Mouse (Mus musculus): ENCODE data around the gene B3gnt3. TPM values are rescaled to one million over a fixed set of nuclear protein-coding genes. Genes with fewer than 3 reads are reported as not detected.

Gene B3gnt3
- polyA plus RNA-seq, 1 experiment from 2014 or later, result 12.2 TPM

- H3K27me3 ChIP-seq (ENCODE audit: control insufficient read depth, insufficient read depth, low read length), result peaks cover 31% of the 10 kb centered on the region
- peak overlapping the region; percentile 81 for H3K9ac ChIP-seq (ENCODE audit: low read length)
- 49% methylated on average over 9 of the region's 9 CpGs for WGBS
- H3K9me3 ChIP-seq (replicated peaks; ENCODE audit: control insufficient read depth, low read length), result no peaks in the 10 kb centered on the region
- peak overlapping the region; percentile 85 for H3K27ac ChIP-seq (ENCODE audit: low read length)
- H3K4me1 ChIP-seq (ENCODE audit: control insufficient read depth, insufficient read depth, low read length), result peaks cover 14% of the 10 kb centered on the region
- peak overlapping the region; percentile 71 for H3K4me2 ChIP-seq (ENCODE audit: low read depth, low read length)
- no peaks in the 10 kb centered on the region for H3K36me3 ChIP-seq (ENCODE audit: control insufficient read depth, insufficient read depth, low read length)
- no peak for ATAC-seq (ENCODE audit: insufficient read depth, low FRiP score)
- peak overlapping the region; percentile 67 for H3K4me3 ChIP-seq (replicated peaks; ENCODE audit: low read length)
Observed at GRCm38 (mm10) chr8:71676803-71677202, 24.8 kb downstream of the B3gnt3 start.

- H3K27me3 ChIP-seq (ENCODE audit: control insufficient read depth, insufficient read depth, low read length), result peaks cover 25% of the 10 kb centered on the region
Observed at GRCm38 (mm10) chr8:71676020-71676741, 25.4 kb downstream of the B3gnt3 start, which contains the start of gene Jak3. TSS of gene Jak3 (plus strand) at chr8:71676296.

GRCm38 (mm10) chr8:71675456-71676019 lies 26.1 kb downstream of the B3gnt3 start:
- peaks cover 19% of the 10 kb centered on the region for H3K27me3 ChIP-seq (ENCODE audit: control insufficient read depth, insufficient read depth, low read length)
- no peaks in the 10 kb centered on the region for H3K36me3 ChIP-seq (ENCODE audit: control insufficient read depth, insufficient read depth, low read length)
- H3K9me3 ChIP-seq (replicated peaks; ENCODE audit: control insufficient read depth, low read length), result no peaks in the 10 kb centered on the region
- no peak for ATAC-seq (ENCODE audit: insufficient read depth, low FRiP score)
- H3K4me3 ChIP-seq (replicated peaks; ENCODE audit: low read length), result peak overlapping the region; percentile 67
- H3K9ac ChIP-seq (ENCODE audit: low read length), result peak overlapping the region; percentile 81
- peaks cover 15% of the 10 kb centered on the region for H3K4me1 ChIP-seq (ENCODE audit: control insufficient read depth, insufficient read depth, low read length)
- WGBS, result 33% methylated on average over 9 of the region's 9 CpGs
- H3K4me2 ChIP-seq (ENCODE audit: low read depth, low read length), result peak overlapping the region; percentile 71
- H3K27ac ChIP-seq (ENCODE audit: low read length), result peak overlapping the region; percentile 85

More at GRCm38 (mm10) chr8:71676020-71676741, 25.4 kb downstream of the B3gnt3 start, which contains the start of gene Jak3:
- Histone ChIP-seq H3K27ac (ENCODE audit: low read length) (peak within 1 kb of the TSS; percentile 85), H3K4me2 (ENCODE audit: low read depth, low read length) (peak within 1 kb of the TSS; percentile 71), H3K4me1 (ENCODE audit: control insufficient read depth, insufficient read depth, low read length) (peaks cover 11% of the 10 kb centered on the region), H3K9me3 (replicated peaks; ENCODE audit: control insufficient read depth, low read length) (no peaks in the 10 kb centered on the region), H3K4me3 (replicated peaks; ENCODE audit: low read length) (peak within 1 kb of the TSS; percentile 67), H3K9ac (ENCODE audit: low read length) (peak within 1 kb of the TSS; percentile 81), H3K36me3 (ENCODE audit: control insufficient read depth, insufficient read depth, low read length) (no peaks in the 10 kb centered on the region)
- peak; percentile 54 for ATAC-seq (ENCODE audit: insufficient read depth, low FRiP score)
- 2% methylated on average over 40 of the region's 40 CpGs for WGBS

GRCm38 (mm10) chr8:71674071-71674470 lies 27.5 kb downstream of the B3gnt3 start:
- Histone ChIP-seq H3K27me3 (ENCODE audit: control insufficient read depth, insufficient read depth, low read length) (peaks cover 10% of the 10 kb centered on the region), H3K36me3 (ENCODE audit: control insufficient read depth, insufficient read depth, low read length) (no peaks in the 10 kb centered on the region), H3K9ac (ENCODE audit: low read length) (no peak overlapping the region), H3K4me3 (replicated peaks; ENCODE audit: low read length) (no peak overlapping the region), H3K4me1 (ENCODE audit: control insufficient read depth, insufficient read depth, low read length) (peaks cover 7% of the 10 kb centered on the region), H3K4me2 (ENCODE audit: low read depth, low read length) (no peak overlapping the region), H3K9me3 (replicated peaks; ENCODE audit: control insufficient read depth, low read length) (no peaks in the 10 kb centered on the region), H3K27ac (ENCODE audit: low read length) (no peak overlapping the region)
- no peak for ATAC-seq (ENCODE audit: insufficient read depth, low FRiP score)
- 48% methylated on average over 2 of the region's 2 CpGs for WGBS

- peak overlapping the region; percentile 56 for H3K4me3 ChIP-seq (replicated peaks; ENCODE audit: low read length)
- H3K9ac ChIP-seq (ENCODE audit: low read length), result peak overlapping the region; percentile 67; the same call in 1 of the 2 replicates
- WGBS, result 63% methylated on average over 6 of the region's 6 CpGs
Observed at GRCm38 (mm10) chr8:71672168-71672735, 29.3 kb downstream of the B3gnt3 start.

GRCm38 (mm10) chr8:71671549-71671965 lies 30.0 kb downstream of the B3gnt3 start, which contains the start of gene Unc13a:
TSS of gene Unc13a (minus strand) at chr8:71671757.
- peaks cover 19% of the 10 kb centered on the region for H3K4me1 ChIP-seq (ENCODE audit: control insufficient read depth, insufficient read depth, low read length)
- peak within 1 kb of the TSS; percentile 67 for H3K9ac ChIP-seq (ENCODE audit: low read length)
- H3K9me3 ChIP-seq (replicated peaks; ENCODE audit: control insufficient read depth, low read length), result no peaks in the 10 kb centered on the region
- H3K27ac ChIP-seq (ENCODE audit: low read length), result peak within 1 kb of the TSS; percentile 33; the same call in 1 of the 2 replicates
- peaks cover 14% of the 10 kb centered on the region for H3K27me3 ChIP-seq (ENCODE audit: control insufficient read depth, insufficient read depth, low read length)
- peak; percentile 71 for ATAC-seq (ENCODE audit: insufficient read depth, low FRiP score)
- H3K36me3 ChIP-seq (ENCODE audit: control insufficient read depth, insufficient read depth, low read length), result no peaks in the 10 kb centered on the region
- peak within 1 kb of the TSS; percentile 56 for H3K4me3 ChIP-seq (replicated peaks; ENCODE audit: low read length)
- 0% methylated on average over 42 of the region's 42 CpGs for WGBS
- peak within 1 kb of the TSS; percentile 98 for H3K4me2 ChIP-seq (ENCODE audit: low read depth, low read length)

More at GRCm38 (mm10) chr8:71672168-71672735, 29.3 kb downstream of the B3gnt3 start:
- no peak for ATAC-seq (ENCODE audit: insufficient read depth, low FRiP score)
- H3K4me1 ChIP-seq (ENCODE audit: control insufficient read depth, insufficient read depth, low read length), result peaks cover 19% of the 10 kb centered on the region
- no peaks in the 10 kb centered on the region for H3K9me3 ChIP-seq (replicated peaks; ENCODE audit: control insufficient read depth, low read length)
- H3K27ac ChIP-seq (ENCODE audit: low read length), result no peak overlapping the region
- no peaks in the 10 kb centered on the region for H3K36me3 ChIP-seq (ENCODE audit: control insufficient read depth, insufficient read depth, low read length)
- H3K4me2 ChIP-seq (ENCODE audit: low read depth, low read length), result peak overlapping the region; percentile 98
- peaks cover 14% of the 10 kb centered on the region for H3K27me3 ChIP-seq (ENCODE audit: control insufficient read depth, insufficient read depth, low read length)

GRCm38 (mm10) chr8:71670621-71671548 lies 30.7 kb downstream of the B3gnt3 start:
- H3K4me2 ChIP-seq (ENCODE audit: low read depth, low read length), result peak overlapping the region; percentile 98
- H3K27me3 ChIP-seq (ENCODE audit: control insufficient read depth, insufficient read depth, low read length), result peaks cover 14% of the 10 kb centered on the region
- under 1% methylated on average over 59 of the region's 64 CpGs for WGBS
- ATAC-seq (ENCODE audit: insufficient read depth, low FRiP score), result peak; percentile 12; the same call in 1 of the 2 replicates
- peak overlapping the region; percentile 46 for H3K9ac ChIP-seq (ENCODE audit: low read length)
- H3K9me3 ChIP-seq (replicated peaks; ENCODE audit: control insufficient read depth, low read length), result no peaks in the 10 kb centered on the region
- H3K27ac ChIP-seq (ENCODE audit: low read length), result no peak overlapping the region
- H3K4me3 ChIP-seq (replicated peaks; ENCODE audit: low read length), result peak overlapping the region; percentile 56
- H3K36me3 ChIP-seq (ENCODE audit: control insufficient read depth, insufficient read depth, low read length), result no peaks in the 10 kb centered on the region
- H3K4me1 ChIP-seq (ENCODE audit: control insufficient read depth, insufficient read depth, low read length), result peaks cover 22% of the 10 kb centered on the region

- Histone ChIP-seq H3K4me1 (ENCODE audit: control insufficient read depth, insufficient read depth, low read length) (peaks cover 27% of the 10 kb centered on the region), H3K4me3 (replicated peaks; ENCODE audit: low read length) (peak overlapping the region; percentile 56), H3K27me3 (ENCODE audit: control insufficient read depth, insufficient read depth, low read length) (peaks cover 14% of the 10 kb centered on the region), H3K36me3 (ENCODE audit: control insufficient read depth, insufficient read depth, low read length) (no peaks in the 10 kb centered on the region), H3K9me3 (replicated peaks; ENCODE audit: control insufficient read depth, low read length) (no peaks in the 10 kb centered on the region), H3K4me2 (ENCODE audit: low read depth, low read length) (peak overlapping the region; percentile 98), H3K9ac (ENCODE audit: low read length) (peak overlapping the region; percentile 46), H3K27ac (ENCODE audit: low read length) (no peak overlapping the region)
- 15% methylated on average over 12 of the region's 12 CpGs for WGBS
- ATAC-seq (ENCODE audit: insufficient read depth, low FRiP score), result no peak
Observed at GRCm38 (mm10) chr8:71670198-71670597, 31.4 kb downstream of the B3gnt3 start.
